In the genomic region with DNA sequence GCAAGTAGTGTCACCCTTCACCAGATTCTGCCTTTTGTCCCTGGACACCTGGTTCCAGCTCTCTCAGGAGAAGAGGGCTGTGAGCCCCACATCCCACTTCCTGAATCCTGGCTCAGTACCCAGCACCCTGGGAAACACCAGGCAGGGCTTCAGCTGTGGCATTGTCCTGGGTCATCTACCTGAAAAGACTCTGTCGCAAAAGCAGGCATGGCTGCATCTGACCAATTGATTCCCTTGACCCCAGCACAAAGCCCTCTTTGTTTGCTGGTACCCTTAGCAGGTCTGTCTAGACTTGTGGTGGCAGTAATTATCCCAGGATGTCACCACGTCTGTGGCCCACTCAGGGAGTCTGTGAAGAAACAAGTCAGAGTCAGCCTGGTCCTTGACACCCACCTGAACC, we compare ENCODE assay signal across 16 mouse cellular contexts. TPM values are rescaled to one million over a fixed set of nuclear protein-coding genes. Genes with fewer than 3 reads are reported as not detected.
DNase-seq lines count a peak whose midpoint lies in the region; ATAC-seq and TF ChIP-seq lines count a peak whose summit lies in the region.
"Had no signal": no experiment of that assay in that cellular context is flagged by ENCODE, and none has a peak within 500 bp of the region (broad histone marks: within the 10 kb centered on the region; RNA-seq: fewer than 3 reads in every experiment).

No protein-coding gene starts in this region.

- peak; percentile 40 for DNase-seq in brain, embryonic 14.5 days (ENCODE audit: low read depth)
- DNase-seq in embryonic facial prominence, embryonic 11.5 days (ENCODE audit: low spot score): no peak
- DNase-seq in hindbrain, embryonic 14.5 days (ENCODE audit: low spot score): no peak
- DNase-seq in cerebellum, postnatal 36 days: no peak
- DNase-seq in gastrocnemius, postnatal 25 days: no peak
- DNase-seq in retina, postnatal 1 day: no peak
- DNase-seq: adrenal gland, postnatal 10 days; cerebellum, adult 11 months; heart, adult 11 months; kidney, adult 9 months; right cerebral cortex, adult 18-20 months had no signal

- no peak for TF ChIP-seq CTCF in brain, embryonic 14.5 days (IDR thresholded peaks at IDR 0.05; ENCODE audit: borderline replicate concordance, extremely low read depth, insufficient read depth, insufficient read length)

- no peaks in the 10 kb centered on the region for H3K9me3 ChIP-seq in embryonic facial prominence, embryonic 11.5 days (replicated peaks; ENCODE audit: control insufficient read depth, low read length)
- H3K9me3 ChIP-seq in hindbrain, embryonic 14.5 days (ENCODE audit: control insufficient read depth, low read length): no peaks in the 10 kb centered on the region
- no peaks in the 10 kb centered on the region for H3K9me3 ChIP-seq in midbrain, embryonic 15.5 days
- H3K9me3 ChIP-seq: embryonic facial prominence, embryonic 13.5 days; limb, embryonic 13.5 days had no signal

- H3K4me1 ChIP-seq in embryonic facial prominence, embryonic 11.5 days (ENCODE audit: control insufficient read depth, insufficient read depth, low read length): no peaks in the 10 kb centered on the region
- H3K4me1 ChIP-seq in hindbrain, embryonic 14.5 days (replicated peaks; ENCODE audit: control insufficient read depth, insufficient read depth, low read length): peaks cover 15% of the 10 kb centered on the region
- peaks cover 24% of the 10 kb centered on the region for H3K4me1 ChIP-seq in midbrain, embryonic 15.5 days

- WGBS in embryonic facial prominence, embryonic 11.5 days: 13% methylated on average over 2 of the region's 2 CpGs
- 7% methylated on average over 2 of the region's 2 CpGs for WGBS in hindbrain, embryonic 14.5 days
- WGBS in midbrain, embryonic 15.5 days: 17% methylated on average over 2 of the region's 2 CpGs

- no peak overlapping the region for H3K4me3 ChIP-seq in embryonic facial prominence, embryonic 11.5 days (ENCODE audit: low read depth, low read length)
- H3K4me3 ChIP-seq in hindbrain, embryonic 14.5 days (replicated peaks; ENCODE audit: low read length): no peak overlapping the region
- H3K4me3 ChIP-seq in midbrain, embryonic 15.5 days: no peak overlapping the region
- H3K4me3 ChIP-seq: embryonic facial prominence, embryonic 13.5 days; limb, embryonic 13.5 days had no signal

- peak overlapping the region; percentile 11; the same call in 1 of the 2 replicates for H3K9ac ChIP-seq in embryonic facial prominence, embryonic 11.5 days (replicated peaks; ENCODE audit: low read length)
- no peak overlapping the region for H3K9ac ChIP-seq in hindbrain, embryonic 14.5 days
- no peak overlapping the region for H3K9ac ChIP-seq in midbrain, embryonic 15.5 days
- H3K9ac ChIP-seq: embryonic facial prominence, embryonic 13.5 days had no signal

- no peak for ATAC-seq in embryonic facial prominence, embryonic 11.5 days (replicated peaks; ENCODE audit: insufficient number of reproducible peaks, low FRiP score, low TSS enrichment, low read depth)
- ATAC-seq in hindbrain, embryonic 14.5 days (ENCODE audit: low FRiP score): no peak
- ATAC-seq in midbrain, embryonic 15.5 days (replicated peaks): no peak

- H3K4me2 ChIP-seq in embryonic facial prominence, embryonic 11.5 days (ENCODE audit: low read depth, low read length): no peak overlapping the region
- H3K4me2 ChIP-seq in hindbrain, embryonic 14.5 days (replicated peaks): no peak overlapping the region
- H3K4me2 ChIP-seq in midbrain, embryonic 15.5 days: no peak overlapping the region
- H3K4me2 ChIP-seq: embryonic facial prominence, embryonic 13.5 days; limb, embryonic 13.5 days had no signal

- no peaks in the 10 kb centered on the region for H3K27me3 ChIP-seq in embryonic facial prominence, embryonic 11.5 days (ENCODE audit: control insufficient read depth, insufficient read depth, low read length)
- H3K27me3 ChIP-seq in hindbrain, embryonic 14.5 days (ENCODE audit: control insufficient read depth, insufficient read depth, low read length): no peaks in the 10 kb centered on the region
- H3K27me3 ChIP-seq in midbrain, embryonic 15.5 days (replicated peaks): no peaks in the 10 kb centered on the region
- H3K27me3 ChIP-seq: CH12.LX; embryonic facial prominence, embryonic 13.5 days; limb, embryonic 13.5 days had no signal

- TF ChIP-seq POLR2A in brain, embryonic 14.5 days (IDR thresholded peaks at IDR 0.05; ENCODE audit: borderline replicate concordance, extremely low read depth, insufficient read depth, insufficient read length, poor library complexity, severe bottlenecking): no peak

- H3K27ac ChIP-seq in embryonic facial prominence, embryonic 11.5 days (replicated peaks; ENCODE audit: low read depth, low read length): peak overlapping the region; percentile 41; the same call in 1 of the 2 replicates
- peak overlapping the region; percentile 83 for H3K27ac ChIP-seq in hindbrain, embryonic 14.5 days
- peak overlapping the region; percentile 77 for H3K27ac ChIP-seq in midbrain, embryonic 15.5 days
- H3K27ac ChIP-seq: embryonic facial prominence, embryonic 13.5 days; limb, embryonic 13.5 days had no signal

- H3K36me3 ChIP-seq in embryonic facial prominence, embryonic 11.5 days (replicated peaks; ENCODE audit: control insufficient read depth, insufficient read depth, low read depth, low read length): no peaks in the 10 kb centered on the region; the same call in 1 of the 2 replicates
- peaks cover 17% of the 10 kb centered on the region for H3K36me3 ChIP-seq in hindbrain, embryonic 14.5 days (replicated peaks; ENCODE audit: control insufficient read depth, insufficient read depth)
- no peaks in the 10 kb centered on the region for H3K36me3 ChIP-seq in midbrain, embryonic 15.5 days (replicated peaks)

RNA-seq across cellular contexts. Expression of gene Pgpep1, which starts 4.7 kb away (rescaled TPM):
- 80.8 and 83.7 TPM in 2 replicates for polyA plus RNA-seq in brain, embryonic 14.5 days (2012; rRNA removed)
- 59.8 and 71.3 TPM in 2 replicates for polyA plus RNA-seq in embryonic facial prominence, embryonic 11.5 days (2014; fragmentation: Nextera tagmentation; extraction: Ambion mirVana)
- 74.0 and 89.3 TPM in 2 replicates for polyA plus RNA-seq in hindbrain, embryonic 14.5 days (2014; fragmentation: Nextera tagmentation; extraction: Ambion mirVana)
- 70.1 and 74.5 TPM in 2 replicates for polyA plus RNA-seq in midbrain, embryonic 15.5 days (2015; fragmentation: Nextera tagmentation; extraction: Ambion mirVana)
- 10 to 100 TPM; 18.6 to 22.6 TPM for total RNA-seq in gastrocnemius, postnatal 25 days (2021)

RNA-seq across cellular contexts. Expression of gene Lsm4, which starts 17.6 kb away (rescaled TPM):
- polyA plus RNA-seq in brain, embryonic 14.5 days (2012; rRNA removed): 159 and 208 TPM in 2 replicates
- polyA plus RNA-seq in embryonic facial prominence, embryonic 11.5 days (2014; fragmentation: Nextera tagmentation; extraction: Ambion mirVana): 323 and 334 TPM in 2 replicates
- polyA plus RNA-seq in hindbrain, embryonic 14.5 days (2014; fragmentation: Nextera tagmentation; extraction: Ambion mirVana): 180 and 197 TPM in 2 replicates
- 175 and 193 TPM in 2 replicates for polyA plus RNA-seq in midbrain, embryonic 15.5 days (2015; fragmentation: Nextera tagmentation; extraction: Ambion mirVana)
- 10 to 100 TPM; 57.7 to 66.0 TPM for total RNA-seq in gastrocnemius, postnatal 25 days (2021)

RNA-seq across cellular contexts. Expression of gene Gdf15, which starts 23.2 kb away (rescaled TPM):
- polyA plus RNA-seq in brain, embryonic 14.5 days (2012; rRNA removed): 0.23 and 0.26 TPM in 2 replicates
- 0.20 TPM in 1 of 2 replicates, not detected in the other for polyA plus RNA-seq in embryonic facial prominence, embryonic 11.5 days (2014; fragmentation: Nextera tagmentation; extraction: Ambion mirVana)
- 0.14 and 0.28 TPM in 2 replicates for polyA plus RNA-seq in hindbrain, embryonic 14.5 days (2014; fragmentation: Nextera tagmentation; extraction: Ambion mirVana)
- 0.13 and 0.19 TPM in 2 replicates for polyA plus RNA-seq in midbrain, embryonic 15.5 days (2015; fragmentation: Nextera tagmentation; extraction: Ambion mirVana)
- total RNA-seq in gastrocnemius, postnatal 25 days (2021): under 1 TPM in 1 of 2 experiments, not detected in 1; 0.33 TPM
- total RNA-seq: layer of hippocampus, adult 18-20 months had no signal
- polyA plus RNA-seq: limb, embryonic 13.5 days had no signal

RNA-seq across cellular contexts. Expression of gene Lrrc25, which starts 39.5 kb away (rescaled TPM):
- polyA plus RNA-seq in brain, embryonic 14.5 days (2012; rRNA removed): 1.4 TPM in 2 replicates
- 0.32 and 0.98 TPM in 2 replicates for polyA plus RNA-seq in embryonic facial prominence, embryonic 11.5 days (2014; fragmentation: Nextera tagmentation; extraction: Ambion mirVana)
- 0.98 and 1.6 TPM in 2 replicates for polyA plus RNA-seq in hindbrain, embryonic 14.5 days (2014; fragmentation: Nextera tagmentation; extraction: Ambion mirVana)
- 1.2 and 1.6 TPM in 2 replicates for polyA plus RNA-seq in midbrain, embryonic 15.5 days (2015; fragmentation: Nextera tagmentation; extraction: Ambion mirVana)
- under 1 TPM; 0.54 to 0.56 TPM for total RNA-seq in gastrocnemius, postnatal 25 days (2021)

RNA-seq across cellular contexts. Expression of gene Jund, which starts 43.3 kb away (rescaled TPM):
- polyA plus RNA-seq in brain, embryonic 14.5 days (2012; rRNA removed): 281 and 291 TPM in 2 replicates
- 94.2 and 104 TPM in 2 replicates for polyA plus RNA-seq in embryonic facial prominence, embryonic 11.5 days (2014; fragmentation: Nextera tagmentation; extraction: Ambion mirVana)
- 128 and 144 TPM in 2 replicates for polyA plus RNA-seq in hindbrain, embryonic 14.5 days (2014; fragmentation: Nextera tagmentation; extraction: Ambion mirVana)
- polyA plus RNA-seq in midbrain, embryonic 15.5 days (2015; fragmentation: Nextera tagmentation; extraction: Ambion mirVana): 83.0 and 94.4 TPM in 2 replicates
- total RNA-seq in gastrocnemius, postnatal 25 days (2021): 10 to 100 TPM; 54.5 to 68.6 TPM
